Mouse (Mus musculus) liver, postnatal 0 days (tissue): ENCODE results near the gene Megf6.

ENCODE experiments used
- CTCF ChIP-seq: sonication (generic); IDR thresholded peaks from 2 replicates; pipeline ENCODE4 v1.5.1; 2016; ENCODE audit warnings: antibody characterized with exemption, low read depth
- EP300 ChIP-seq: IDR thresholded peaks from 2 replicates; pipeline ENCODE4 v1.6.1; 2016; ENCODE audit warnings: antibody characterized with exemption, low read depth, mild to moderate bottlenecking

GRCm38 (mm10) chr4:154186002-154186537 lies 15.5 kb downstream of the Megf6 start:
- TF ChIP-seq CTCF (no peak), EP300 (no peak)
